Mouse (Mus musculus): ENCODE measurements around the gene Ndufa8. TPM values are rescaled to one million over a fixed set of nuclear protein-coding genes. Genes with fewer than 3 reads are reported as not detected.

Gene Ndufa8
- total and polyA plus RNA-seq, 2 experiments from 2014 or later: 252 to 915 TPM

GRCm38 (mm10) chr2:35998416-35998815 is 50.8 kb downstream of the Ndufa8 start:
- TF ChIP-seq EP300 (IDR thresholded peaks at IDR 0.05; ENCODE audit: low read depth) (no peak), CTCF (IDR thresholded peaks at IDR 0.05; ENCODE audit: low read depth) (no peak)

GRCm38 (mm10) chr2:35996753-35997152 is 52.5 kb downstream of the Ndufa8 start:
- WGBS: 73% methylated on average over 2 of the region's 2 CpGs
- no peak for TF ChIP-seq EP300 (IDR thresholded peaks at IDR 0.05; ENCODE audit: low read depth)
- TF ChIP-seq CTCF (IDR thresholded peaks at IDR 0.05; ENCODE audit: low read depth): no peak
- ATAC-seq (ENCODE audit: insufficient read depth, low read depth): no peak

More at GRCm38 (mm10) chr2:35998416-35998815, 50.8 kb downstream of the Ndufa8 start:
- DNase-seq (ENCODE audit: low spot score): no peak
- ATAC-seq (ENCODE audit: insufficient read depth, low read depth): no peak
- Histone ChIP-seq H3K4me2 (ENCODE audit: low read depth, low read length) (no peak overlapping the region), H3K36me3 (replicated peaks; ENCODE audit: control insufficient read depth, insufficient read depth, low read length) (no peaks in the 10 kb centered on the region), H3K9ac (replicated peaks; ENCODE audit: low read depth, low read length) (no peak overlapping the region), H3K27ac (ENCODE audit: low read depth) (no peak overlapping the region), H3K4me1 (ENCODE audit: control insufficient read depth, insufficient read depth) (peaks cover 29% of the 10 kb centered on the region), H3K4me3 (ENCODE audit: low read depth, low read length) (no peak overlapping the region), H3K27me3 (ENCODE audit: control insufficient read depth, insufficient read depth, low read length) (no peaks in the 10 kb centered on the region), H3K9me3 (replicated peaks; ENCODE audit: control insufficient read depth, low read length) (no peaks in the 10 kb centered on the region)
- WGBS: 84% methylated on average over 5 of the region's 5 CpGs

GRCm38 (mm10) chr2:35994303-35994702 is 54.9 kb downstream of the Ndufa8 start:
- no peaks in the 10 kb centered on the region for H3K9me3 ChIP-seq (replicated peaks; ENCODE audit: control insufficient read depth, low read length)
- ATAC-seq (ENCODE audit: insufficient read depth, low read depth) (peak; percentile 94), DNase-seq (ENCODE audit: low spot score) (peak; percentile 87)
- peaks cover 31% of the 10 kb centered on the region for H3K4me1 ChIP-seq (ENCODE audit: control insufficient read depth, insufficient read depth)
- H3K27me3 ChIP-seq (ENCODE audit: control insufficient read depth, insufficient read depth, low read length): no peaks in the 10 kb centered on the region
- no peaks in the 10 kb centered on the region for H3K36me3 ChIP-seq (replicated peaks; ENCODE audit: control insufficient read depth, insufficient read depth, low read length)
- no peak overlapping the region for H3K4me3 ChIP-seq (ENCODE audit: low read depth, low read length)
- no peak overlapping the region for H3K4me2 ChIP-seq (ENCODE audit: low read depth, low read length)
- H3K27ac ChIP-seq (ENCODE audit: low read depth): peak overlapping the region; percentile 90
- WGBS: 22% methylated on average over 6 of the region's 6 CpGs
- TF ChIP-seq CTCF (IDR thresholded peaks at IDR 0.05; ENCODE audit: low read depth): no peak
- peak; percentile 98 for TF ChIP-seq EP300 (IDR thresholded peaks at IDR 0.05; ENCODE audit: low read depth)
- no peak overlapping the region for H3K9ac ChIP-seq (replicated peaks; ENCODE audit: low read depth, low read length)

More at GRCm38 (mm10) chr2:35996753-35997152, 52.5 kb downstream of the Ndufa8 start:
- no peak overlapping the region for H3K4me3 ChIP-seq (ENCODE audit: low read depth, low read length)
- peak overlapping the region; percentile 33 for H3K27ac ChIP-seq (ENCODE audit: low read depth)
- H3K4me2 ChIP-seq (ENCODE audit: low read depth, low read length): no peak overlapping the region
- peaks cover 31% of the 10 kb centered on the region for H3K4me1 ChIP-seq (ENCODE audit: control insufficient read depth, insufficient read depth)
- H3K9me3 ChIP-seq (replicated peaks; ENCODE audit: control insufficient read depth, low read length): no peaks in the 10 kb centered on the region
- DNase-seq (ENCODE audit: low spot score): no peak
- no peak overlapping the region for H3K9ac ChIP-seq (replicated peaks; ENCODE audit: low read depth, low read length)
- H3K36me3 ChIP-seq (replicated peaks; ENCODE audit: control insufficient read depth, insufficient read depth, low read length): no peaks in the 10 kb centered on the region
- no peaks in the 10 kb centered on the region for H3K27me3 ChIP-seq (ENCODE audit: control insufficient read depth, insufficient read depth, low read length)

- H3K36me3 ChIP-seq (replicated peaks; ENCODE audit: control insufficient read depth, insufficient read depth, low read length): no peaks in the 10 kb centered on the region
- DNase-seq (ENCODE audit: low spot score) (no peak), ATAC-seq (ENCODE audit: insufficient read depth, low read depth) (no peak)
- no peak overlapping the region for H3K4me2 ChIP-seq (ENCODE audit: low read depth, low read length)
- peaks cover 31% of the 10 kb centered on the region for H3K4me1 ChIP-seq (ENCODE audit: control insufficient read depth, insufficient read depth)
- no peak overlapping the region for H3K9ac ChIP-seq (replicated peaks; ENCODE audit: low read depth, low read length)
- H3K4me3 ChIP-seq (ENCODE audit: low read depth, low read length): no peak overlapping the region
- no peak for TF ChIP-seq CTCF (IDR thresholded peaks at IDR 0.05; ENCODE audit: low read depth)
- TF ChIP-seq EP300 (IDR thresholded peaks at IDR 0.05; ENCODE audit: low read depth): no peak
- no peaks in the 10 kb centered on the region for H3K27me3 ChIP-seq (ENCODE audit: control insufficient read depth, insufficient read depth, low read length)
- WGBS: 90% methylated on average over 2 of the region's 2 CpGs
- H3K9me3 ChIP-seq (replicated peaks; ENCODE audit: control insufficient read depth, low read length): no peaks in the 10 kb centered on the region
- H3K27ac ChIP-seq (ENCODE audit: low read depth): peak overlapping the region; percentile 90
Observed at GRCm38 (mm10) chr2:35993481-35993880, 55.7 kb downstream of the Ndufa8 start.

- H3K4me1 ChIP-seq (ENCODE audit: control insufficient read depth, insufficient read depth): peaks cover 27% of the 10 kb centered on the region
- no peaks in the 10 kb centered on the region for H3K9me3 ChIP-seq (replicated peaks; ENCODE audit: control insufficient read depth, low read length)
- H3K9ac ChIP-seq (replicated peaks; ENCODE audit: low read depth, low read length): no peak overlapping the region
- DNase-seq (ENCODE audit: low spot score) (no peak), ATAC-seq (ENCODE audit: insufficient read depth, low read depth) (no peak)
- TF ChIP-seq CTCF (IDR thresholded peaks at IDR 0.05; ENCODE audit: low read depth) (no peak), EP300 (IDR thresholded peaks at IDR 0.05; ENCODE audit: low read depth) (no peak)
- H3K27me3 ChIP-seq (ENCODE audit: control insufficient read depth, insufficient read depth, low read length): no peaks in the 10 kb centered on the region
- WGBS: 83% methylated on average over 3 of the region's 3 CpGs
- no peaks in the 10 kb centered on the region for H3K36me3 ChIP-seq (replicated peaks; ENCODE audit: control insufficient read depth, insufficient read depth, low read length)
- no peak overlapping the region for H3K4me2 ChIP-seq (ENCODE audit: low read depth, low read length)
- no peak overlapping the region for H3K4me3 ChIP-seq (ENCODE audit: low read depth, low read length)
- H3K27ac ChIP-seq (ENCODE audit: low read depth): no peak overlapping the region
Observed at GRCm38 (mm10) chr2:35992259-35992658, 56.9 kb downstream of the Ndufa8 start.

Other genes starting within 250 kb of the Ndufa8 start
- 3.9 and 5.0 TPM in 2 replicates for gene Ttll11, start 69.5 kb downstream of the Ndufa8 start, total RNA-seq (2014; rRNA removed; ENCODE audit: low replicate concordance)
- gene Ttll11, start 69.5 kb downstream of the Ndufa8 start, polyA plus RNA-seq (2015; fragmentation: Nextera tagmentation; extraction: Ambion mirVana): 1.5 and 1.7 TPM in 2 replicates
- gene Morn5, start 52 bp upstream of the Ndufa8 start, total RNA-seq (2014; rRNA removed; ENCODE audit: low replicate concordance): not detected in 2 replicates
- 0.56 TPM in 1 of 2 replicates, not detected in the other for gene Morn5, start 52 bp upstream of the Ndufa8 start, polyA plus RNA-seq (2015; fragmentation: Nextera tagmentation; extraction: Ambion mirVana)
- 3.8 and 9.2 TPM in 2 replicates for gene Lhx6, start 56.0 kb upstream of the Ndufa8 start, total RNA-seq (2014; rRNA removed; ENCODE audit: low replicate concordance)
- 1.6 and 1.8 TPM in 2 replicates for gene Lhx6, start 56.0 kb upstream of the Ndufa8 start, polyA plus RNA-seq (2015; fragmentation: Nextera tagmentation; extraction: Ambion mirVana)
- gene Mrrf, start 87.0 kb upstream of the Ndufa8 start, total RNA-seq (2014; rRNA removed; ENCODE audit: low replicate concordance): 22.5 and 38.5 TPM in 2 replicates
- 29.7 and 37.0 TPM in 2 replicates for gene Mrrf, start 87.0 kb upstream of the Ndufa8 start, polyA plus RNA-seq (2015; fragmentation: Nextera tagmentation; extraction: Ambion mirVana)
- 54.6 and 60.5 TPM in 2 replicates for gene Rbm18, start 87.4 kb upstream of the Ndufa8 start, total RNA-seq (2014; rRNA removed; ENCODE audit: low replicate concordance)
- 53.4 and 54.2 TPM in 2 replicates for gene Rbm18, start 87.4 kb upstream of the Ndufa8 start, polyA plus RNA-seq (2015; fragmentation: Nextera tagmentation; extraction: Ambion mirVana)
- gene Ptgs1, start 181.0 kb upstream of the Ndufa8 start, total RNA-seq (2014; rRNA removed; ENCODE audit: low replicate concordance): 49.7 and 55.9 TPM in 2 replicates
- gene Ptgs1, start 181.0 kb upstream of the Ndufa8 start, polyA plus RNA-seq (2015; fragmentation: Nextera tagmentation; extraction: Ambion mirVana): 21.6 and 21.9 TPM in 2 replicates